Mouse (Mus musculus) heart, embryonic 16.5 days (tissue): ENCODE measurements around the gene Clcn3. TPM values are rescaled to one million over a fixed set of nuclear protein-coding genes. Genes with fewer than 3 reads are reported as not detected.

ENCODE experiments used
- ATAC-seq: fragments of 200-750 bp; cut with Nextera tagmentation; replicated peaks from 2 replicates; pipeline ENCODE4 v1.8.0; 2017; ENCODE audit warnings: moderate number of reproducible peaks; ENCODE audit not compliant: insufficient read depth, low FRiP score; ENCODE audit errors: extremely low read depth
- H3K27ac ChIP-seq: fragments of 300-500 bp; sonication (generic); 2 replicates; pipeline ENCODE4 v1.5.1; 2014; ENCODE audit warnings: mild to moderate bottlenecking, low read length, control low read depth, moderate library complexity
- H3K27me3 ChIP-seq: fragments of 300-500 bp; sonication (generic); 2 replicates; pipeline ENCODE4 v1.6.1; 2014; ENCODE audit warnings: low read length, mixed read lengths; ENCODE audit not compliant: control insufficient read depth, insufficient read depth
- H3K36me3 ChIP-seq: fragments of 300-500 bp; sonication (generic); 2 replicates; pipeline ENCODE4 v1.6.1; 2014; ENCODE audit not compliant: control insufficient read depth, insufficient read depth
- H3K4me1 ChIP-seq: fragments of 300-500 bp; sonication (generic); 2 replicates; pipeline ENCODE4 v1.6.1; 2014; ENCODE audit warnings: low read length, mixed read lengths; ENCODE audit not compliant: control insufficient read depth, insufficient read depth
- H3K4me2 ChIP-seq: fragments of 300-500 bp; sonication (generic); 2 replicates; pipeline ENCODE4 v1.6.1; 2014; ENCODE audit warnings: low read depth, mild to moderate bottlenecking, control low read depth, low read length
- H3K4me3 ChIP-seq: fragments of 300-500 bp; sonication (generic); 2 replicates; pipeline ENCODE4 v1.5.1; 2014; ENCODE audit warnings: mild to moderate bottlenecking, control low read depth, low read length
- H3K9ac ChIP-seq: fragments of 300-500 bp; sonication (generic); 2 replicates; pipeline ENCODE4 v1.6.1; 2014; ENCODE audit warnings: low read length, control low read depth
- H3K9me3 ChIP-seq: fragments of 300-500 bp; sonication (generic); replicated peaks from 2 replicates; pipeline ENCODE4 v1.6.1; 2016; ENCODE audit warnings: low read length; ENCODE audit not compliant: control insufficient read depth
- WGBS: fragments of 180-500 bp; shearing (Covaris S2); extraction: QIAGEN DNeasy Blood & Tissue Kit; methylation state at CpG from one replicate; pipeline ENCODE4 v1.1.7; 2014; 5-methylcytosine and 5-hydroxymethylcytosine counted together
- polyA plus RNA-seq: library from polyadenylated mRNA; unstranded; fragments of >200 nt; fragmentation: Nextera tagmentation; extraction: Ambion mirVana; gene quantifications from 2 replicates; pipeline ENCODE4 v1.2.1, GENCODE M21; 2015

The Clcn3 gene
- polyA plus RNA-seq, 1 experiment from 2014 or later = 21.2 TPM

DNA sequence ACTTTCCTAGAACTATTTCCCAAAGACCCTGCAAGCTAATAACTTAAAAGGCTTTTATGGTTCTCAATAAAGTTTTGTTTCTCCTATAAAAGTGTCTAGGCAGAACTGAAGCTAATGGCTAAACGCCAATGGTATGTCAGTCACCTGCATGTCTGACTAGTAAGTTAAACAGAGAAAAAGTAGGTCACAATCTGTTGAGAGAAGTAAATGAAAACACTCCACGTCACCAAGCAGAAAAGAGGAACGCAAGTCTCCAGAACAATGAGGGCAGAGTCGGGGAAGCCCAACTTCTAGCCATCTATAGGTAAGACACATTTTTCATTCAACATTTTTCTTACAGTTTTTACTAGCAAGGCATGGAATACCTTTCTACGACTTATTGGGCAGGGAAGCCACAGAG is 4.6 kb downstream of the Clcn3 start:
- no peaks in the 10 kb centered on the region for H3K36me3 ChIP-seq
- H3K4me3 ChIP-seq = no peak overlapping the region
- H3K27ac ChIP-seq = no peak overlapping the region
- H3K9ac ChIP-seq = no peak overlapping the region
- H3K27me3 ChIP-seq = no peaks in the 10 kb centered on the region
- no peaks in the 10 kb centered on the region for H3K9me3 ChIP-seq
- no peak for ATAC-seq
- no peak overlapping the region for H3K4me2 ChIP-seq
- 77% methylated on average over 5 of the region's 5 CpGs for WGBS
- H3K4me1 ChIP-seq = peaks cover 15% of the 10 kb centered on the region

GRCm38 (mm10) chr8:60976818-60977217 is 6.3 kb downstream of the Clcn3 start:
- H3K27me3 ChIP-seq = no peaks in the 10 kb centered on the region
- H3K9ac ChIP-seq = no peak overlapping the region
- ATAC-seq = no peak
- no peak overlapping the region for H3K4me3 ChIP-seq
- no peaks in the 10 kb centered on the region for H3K36me3 ChIP-seq
- H3K9me3 ChIP-seq = no peaks in the 10 kb centered on the region
- no peak overlapping the region for H3K27ac ChIP-seq
- peaks cover 20% of the 10 kb centered on the region for H3K4me1 ChIP-seq
- 82% methylated on average over 9 of the region's 9 CpGs for WGBS
- H3K4me2 ChIP-seq = no peak overlapping the region

DNA sequence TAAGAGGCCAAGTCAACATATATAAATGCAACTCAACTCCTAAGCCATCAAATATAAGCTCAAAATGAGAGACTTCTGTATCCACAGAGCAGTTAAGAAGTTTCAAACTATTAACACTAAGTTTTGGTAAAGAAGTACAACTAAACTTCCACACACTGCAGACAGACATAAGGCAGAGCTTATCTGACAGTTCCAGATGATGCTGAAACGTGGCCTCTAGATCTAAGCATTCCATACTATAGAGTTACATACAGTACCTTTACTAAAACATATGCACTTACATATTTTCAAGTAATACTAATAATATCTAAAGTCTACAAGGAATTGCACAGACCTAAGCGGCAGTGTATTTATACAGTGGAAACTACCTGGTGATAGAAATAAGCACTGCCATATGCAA is 8.3 kb downstream of the Clcn3 start:
- no peak overlapping the region for H3K9ac ChIP-seq
- H3K4me1 ChIP-seq = peaks cover 15% of the 10 kb centered on the region
- no peaks in the 10 kb centered on the region for H3K27me3 ChIP-seq
- no peaks in the 10 kb centered on the region for H3K9me3 ChIP-seq
- no peak overlapping the region for H3K4me2 ChIP-seq
- H3K4me3 ChIP-seq = no peak overlapping the region
- H3K36me3 ChIP-seq = no peaks in the 10 kb centered on the region
- no peak for ATAC-seq
- 70% methylated on average over 2 of the region's 2 CpGs for WGBS
- no peak overlapping the region for H3K27ac ChIP-seq

DNA sequence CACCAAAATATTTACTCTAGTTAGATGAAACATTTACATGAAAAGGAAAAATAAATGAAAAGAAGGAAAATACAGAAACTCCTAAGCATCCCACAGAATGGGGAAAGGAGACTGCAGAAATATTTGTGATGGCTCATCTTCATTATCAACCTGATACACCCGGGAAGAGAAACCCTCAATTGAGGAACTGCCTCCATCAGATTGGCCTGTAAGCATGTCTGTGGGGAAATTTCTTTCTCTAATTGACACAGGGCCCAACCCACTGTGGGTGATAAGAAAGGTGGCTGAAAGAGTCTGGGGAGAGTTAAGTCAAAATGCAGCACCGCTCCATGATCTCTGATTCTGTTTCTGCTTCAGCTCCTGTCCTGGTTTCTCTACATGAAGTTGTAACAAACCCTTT is 9.7 kb downstream of the Clcn3 start:
- H3K27me3 ChIP-seq = no peaks in the 10 kb centered on the region
- no peak for ATAC-seq
- H3K4me3 ChIP-seq = no peak overlapping the region
- no peaks in the 10 kb centered on the region for H3K9me3 ChIP-seq
- H3K9ac ChIP-seq = no peak overlapping the region
- H3K4me2 ChIP-seq = no peak overlapping the region
- WGBS = 45% methylated on average over 2 of the region's 2 CpGs
- H3K27ac ChIP-seq = no peak overlapping the region
- H3K36me3 ChIP-seq = no peaks in the 10 kb centered on the region
- peaks cover 19% of the 10 kb centered on the region for H3K4me1 ChIP-seq

GRCm38 (mm10) chr8:60971808-60972207 is 11.3 kb downstream of the Clcn3 start:
- Histone ChIP-seq H3K9me3 (no peaks in the 10 kb centered on the region), H3K4me3 (no peak overlapping the region), H3K4me1 (peaks cover 19% of the 10 kb centered on the region), H3K27ac (no peak overlapping the region), H3K9ac (no peak overlapping the region), H3K4me2 (no peak overlapping the region), H3K27me3 (no peaks in the 10 kb centered on the region), H3K36me3 (no peaks in the 10 kb centered on the region)
- no peak for ATAC-seq
- WGBS = 41% methylated on average over 4 of the region's 4 CpGs

GRCm38 (mm10) chr8:60969091-60969490 is 14.0 kb downstream of the Clcn3 start:
- ATAC-seq = no peak; the same call in 1 of the 2 replicates
- Histone ChIP-seq H3K36me3 (no peaks in the 10 kb centered on the region), H3K9me3 (no peaks in the 10 kb centered on the region), H3K4me1 (peaks cover 26% of the 10 kb centered on the region), H3K27ac (no peak overlapping the region), H3K4me2 (no peak overlapping the region), H3K27me3 (no peaks in the 10 kb centered on the region), H3K4me3 (no peak overlapping the region), H3K9ac (no peak overlapping the region)
- WGBS = 43% methylated on average over 2 of the region's 2 CpGs

DNA sequence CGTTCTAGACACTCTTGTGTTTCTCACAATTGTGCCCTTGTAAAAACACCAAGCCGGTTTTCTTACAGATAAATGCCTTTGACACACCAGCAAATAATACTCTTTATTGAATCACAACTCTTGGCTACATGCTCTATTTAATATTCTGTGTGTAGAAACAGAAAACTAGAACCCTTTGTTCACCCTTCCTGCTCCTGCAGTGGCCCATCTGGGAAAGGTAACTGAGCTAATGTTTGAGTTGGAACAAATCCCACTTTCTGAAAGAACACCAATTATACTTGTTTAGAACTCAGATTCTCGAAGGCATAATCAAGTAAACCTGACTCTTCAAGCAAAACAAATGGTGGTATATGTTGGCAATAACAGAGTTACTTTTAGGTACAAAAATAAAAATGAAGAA is 17.4 kb downstream of the Clcn3 start:
- H3K36me3 ChIP-seq = no peaks in the 10 kb centered on the region
- no peak overlapping the region for H3K27ac ChIP-seq
- H3K4me1 ChIP-seq = peaks cover 25% of the 10 kb centered on the region
- H3K4me3 ChIP-seq = no peak overlapping the region
- H3K4me2 ChIP-seq = no peak overlapping the region
- no peak overlapping the region for H3K9ac ChIP-seq
- H3K27me3 ChIP-seq = no peaks in the 10 kb centered on the region
- no peaks in the 10 kb centered on the region for H3K9me3 ChIP-seq
- WGBS = 48% methylated on average over 3 of the region's 3 CpGs
- ATAC-seq = no peak

DNA sequence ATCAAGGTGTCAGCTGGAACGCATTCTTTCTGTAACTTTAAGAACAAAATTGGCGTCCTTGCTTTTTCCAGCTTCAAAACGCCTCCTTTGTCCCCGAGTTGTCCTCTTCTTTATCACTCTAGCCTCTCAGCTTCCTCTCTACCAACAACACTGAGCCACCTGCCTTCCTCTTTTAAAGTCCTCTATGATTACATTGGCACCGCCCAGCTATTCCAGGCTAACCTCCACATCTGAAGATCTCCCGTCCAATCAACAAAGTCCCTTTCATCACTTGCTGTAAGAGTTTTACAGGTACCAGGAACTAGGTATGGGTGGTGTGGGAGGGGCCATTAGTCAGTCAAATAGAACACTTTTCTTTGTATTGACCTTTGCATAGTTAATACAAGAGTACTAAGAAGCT is 17.8 kb downstream of the Clcn3 start:
- no peaks in the 10 kb centered on the region for H3K9me3 ChIP-seq
- H3K36me3 ChIP-seq = no peaks in the 10 kb centered on the region
- peaks cover 25% of the 10 kb centered on the region for H3K4me1 ChIP-seq
- no peak overlapping the region for H3K4me3 ChIP-seq
- no peak overlapping the region for H3K9ac ChIP-seq
- H3K4me2 ChIP-seq = no peak overlapping the region
- 26% methylated on average over 6 of the region's 6 CpGs for WGBS
- 0 out of 2 replicates have a peak, but pooled peaks have one; percentile 52 for ATAC-seq
- H3K27ac ChIP-seq = 0 out of 2 replicates have a peak overlapping the region, but pooled peaks have one; percentile 6
- no peaks in the 10 kb centered on the region for H3K27me3 ChIP-seq

GRCm38 (mm10) chr8:60964518-60964917 is 18.6 kb downstream of the Clcn3 start:
- ATAC-seq = no peak
- Histone ChIP-seq H3K27me3 (no peaks in the 10 kb centered on the region), H3K9ac (no peak overlapping the region), H3K9me3 (no peaks in the 10 kb centered on the region), H3K4me3 (no peak overlapping the region), H3K4me1 (peaks cover 25% of the 10 kb centered on the region), H3K36me3 (no peaks in the 10 kb centered on the region), H3K27ac (no peak overlapping the region), H3K4me2 (no peak overlapping the region)
- WGBS = 81% methylated on average over 4 of the region's 4 CpGs

GRCm38 (mm10) chr8:60963931-60964330 is 19.2 kb downstream of the Clcn3 start:
- WGBS = 55% methylated on average over 2 of the region's 2 CpGs
- no peak for ATAC-seq
- no peak overlapping the region for H3K27ac ChIP-seq
- H3K4me2 ChIP-seq = no peak overlapping the region
- no peaks in the 10 kb centered on the region for H3K27me3 ChIP-seq
- peaks cover 22% of the 10 kb centered on the region for H3K4me1 ChIP-seq
- H3K9me3 ChIP-seq = no peaks in the 10 kb centered on the region
- no peak overlapping the region for H3K4me3 ChIP-seq
- H3K9ac ChIP-seq = no peak overlapping the region
- H3K36me3 ChIP-seq = no peaks in the 10 kb centered on the region
